Mouse (Mus musculus) liver, embryonic 15.5 days (tissue): ENCODE measurements around the gene Moxd2. TPM values are rescaled to one million over a fixed set of nuclear protein-coding genes. Genes with fewer than 3 reads are reported as not detected.
A peak's percentile ranks its signal among the peaks of the same experiment; 100 is the strongest.

Experiments used
- ATAC-seq: fragments of 200-750 bp; cut with Nextera tagmentation; 2 replicates; pipeline ENCODE4 v1.8.0; 2017; ENCODE audit warnings: moderate number of reproducible peaks, mild to moderate bottlenecking, moderate library complexity; ENCODE audit not compliant: insufficient read depth
- H3K27ac ChIP-seq: fragments of 300-500 bp; sonication (generic); replicated peaks from 2 replicates; pipeline ENCODE4 v1.5.1; 2015; ENCODE audit warnings: mild to moderate bottlenecking, inconsistent platforms
- H3K27me3 ChIP-seq: fragments of 300-500 bp; sonication (generic); 2 replicates; pipeline ENCODE4 v1.6.1; 2015; ENCODE audit warnings: mild to moderate bottlenecking, inconsistent platforms
- H3K36me3 ChIP-seq: fragments of 300-500 bp; sonication (generic); replicated peaks from 2 replicates; pipeline ENCODE4 v1.6.1; 2015; ENCODE audit warnings: moderate library complexity, mild to moderate bottlenecking, inconsistent platforms
- H3K4me1 ChIP-seq: fragments of 300-500 bp; sonication (generic); replicated peaks from 2 replicates; pipeline ENCODE4 v1.6.1; 2015; ENCODE audit warnings: inconsistent platforms
- H3K4me2 ChIP-seq: fragments of 300-500 bp; sonication (generic); 2 replicates; pipeline ENCODE4 v1.6.1; 2015; ENCODE audit warnings: moderate library complexity, mild to moderate bottlenecking, inconsistent platforms
- H3K4me3 ChIP-seq: fragments of 300-500 bp; sonication (generic); replicated peaks from 2 replicates; pipeline ENCODE4 v1.5.1; 2015; ENCODE audit warnings: mild to moderate bottlenecking, inconsistent platforms
- H3K9ac ChIP-seq: fragments of 300-500 bp; sonication (generic); 2 replicates; pipeline ENCODE4 v1.6.1; 2015; ENCODE audit warnings: moderate library complexity, mild to moderate bottlenecking, inconsistent platforms
- H3K9me3 ChIP-seq: fragments of 300-500 bp; sonication (generic); replicated peaks from 2 replicates; pipeline ENCODE4 v1.6.1; 2016; ENCODE audit warnings: inconsistent platforms
- WGBS: fragments of 180-500 bp; shearing (Covaris S2); methylation state at CpG from one replicate; pipeline ENCODE4 v1.1.7; 2015; ENCODE audit warnings: mixed read lengths; ENCODE audit not compliant: insufficient replicate concordance; 5-methylcytosine and 5-hydroxymethylcytosine counted together
- polyA plus RNA-seq: library from polyadenylated mRNA; unstranded; fragments of >200 nt; fragmentation: Nextera tagmentation; extraction: Ambion mirVana; gene quantifications from 2 replicates; pipeline ENCODE4 v1.2.1, GENCODE M21; 2015

The Moxd2 gene
- not detected in 2 replicates for polyA plus RNA-seq

DNA sequence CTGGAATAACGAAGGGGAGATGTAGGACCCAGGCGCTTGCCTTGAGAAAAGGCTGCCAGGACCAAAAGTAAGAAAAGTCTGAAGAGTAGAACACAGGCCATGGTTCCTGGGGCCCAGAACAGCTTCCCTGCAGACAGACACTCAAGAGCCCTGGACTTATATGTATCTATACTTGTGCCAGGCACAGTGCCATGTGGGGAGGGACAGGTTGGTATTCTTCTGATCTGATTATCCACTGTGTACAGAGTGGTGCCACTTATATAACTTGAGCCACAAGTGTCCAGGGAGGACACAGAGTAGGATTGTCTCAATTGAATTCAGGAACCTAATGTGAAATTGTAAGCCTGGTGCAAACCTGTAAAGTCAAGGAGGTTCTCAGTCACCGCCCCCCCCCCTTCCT, at the start of gene Moxd2:
Gene Moxd2 (minus strand): TSS at position 101 of the 400 bp plus-strand sequence.
- Histone ChIP-seq H3K9me3 (no peaks in the 10 kb centered on the region), H3K27me3 (no peaks in the 10 kb centered on the region), H3K4me1 (0 out of 2 replicates have a peak, but pooled peaks cover 2% of the 10 kb centered on the region), H3K27ac (no peak within 1 kb of the TSS), H3K4me2 (no peak within 1 kb of the TSS), H3K9ac (no peak within 1 kb of the TSS), H3K36me3 (no peaks in the 10 kb centered on the region), H3K4me3 (no peak within 1 kb of the TSS)
- ATAC-seq: no peak
- 68% methylated on average over 3 of the region's 3 CpGs for WGBS

DNA sequence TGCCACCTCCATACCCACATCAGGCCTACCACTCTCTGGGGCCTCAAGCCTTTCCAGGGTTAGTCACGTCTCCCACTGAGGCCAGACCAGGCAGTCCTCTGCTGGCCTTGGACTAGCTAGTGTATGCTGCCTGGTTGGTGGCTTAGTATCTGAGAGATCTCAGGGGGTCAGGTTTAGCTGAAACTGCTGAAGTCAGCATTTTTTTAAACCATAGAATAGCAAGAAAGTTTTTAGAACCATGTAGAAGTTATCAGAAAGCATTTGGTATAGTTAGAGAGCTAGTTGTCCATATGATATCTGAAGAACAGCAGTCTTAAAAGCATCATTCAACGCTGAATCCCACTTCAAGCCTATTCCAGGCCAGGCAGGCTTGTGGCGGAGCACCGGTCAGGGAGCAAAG, 32.7 kb upstream of the Moxd2 start:
- no peaks in the 10 kb centered on the region for H3K4me1 ChIP-seq
- no peaks in the 10 kb centered on the region for H3K9me3 ChIP-seq
- whole genome bisulfite sequencing: 77% methylated on average over 4 of the region's 4 CpGs
- H3K9ac ChIP-seq: no peak overlapping the region
- H3K27me3 ChIP-seq: no peaks in the 10 kb centered on the region
- ATAC-seq: no peak
- no peak overlapping the region for H3K4me2 ChIP-seq
- H3K27ac ChIP-seq: no peak overlapping the region
- H3K36me3 ChIP-seq: no peaks in the 10 kb centered on the region
- H3K4me3 ChIP-seq: no peak overlapping the region

DNA sequence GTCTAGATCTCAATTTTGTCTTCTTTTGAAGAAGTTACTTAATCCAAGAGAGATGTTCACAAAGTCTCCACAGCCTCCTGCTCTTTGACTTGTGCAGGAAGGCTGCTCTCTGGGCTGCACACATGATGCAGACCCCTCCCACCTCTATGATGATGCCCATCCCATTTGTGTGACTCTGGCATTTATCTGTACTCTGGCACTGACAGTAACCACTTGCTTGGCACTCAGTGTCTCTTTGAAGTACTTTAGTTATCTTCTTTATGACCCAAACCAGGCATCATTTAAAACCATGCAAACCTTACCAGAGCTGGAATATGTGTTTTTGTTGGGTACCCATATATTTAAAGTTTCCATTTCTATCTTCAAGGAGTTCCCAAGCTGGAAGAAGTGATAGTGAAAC, 13.0 kb upstream of the Moxd2 start, which contains the start of gene Prss58:
Gene Prss58 (minus strand): TSS at position 101 of the 400 bp plus-strand sequence.
- H3K27me3 ChIP-seq: no peaks in the 10 kb centered on the region
- H3K4me1 ChIP-seq: no peaks in the 10 kb centered on the region
- H3K36me3 ChIP-seq: no peaks in the 10 kb centered on the region
- no peak within 1 kb of the TSS for H3K9ac ChIP-seq
- no peak for ATAC-seq
- H3K4me3 ChIP-seq: no peak within 1 kb of the TSS
- no peak within 1 kb of the TSS for H3K4me2 ChIP-seq
- no peak within 1 kb of the TSS for H3K27ac ChIP-seq
- H3K9me3 ChIP-seq: no peaks in the 10 kb centered on the region

DNA sequence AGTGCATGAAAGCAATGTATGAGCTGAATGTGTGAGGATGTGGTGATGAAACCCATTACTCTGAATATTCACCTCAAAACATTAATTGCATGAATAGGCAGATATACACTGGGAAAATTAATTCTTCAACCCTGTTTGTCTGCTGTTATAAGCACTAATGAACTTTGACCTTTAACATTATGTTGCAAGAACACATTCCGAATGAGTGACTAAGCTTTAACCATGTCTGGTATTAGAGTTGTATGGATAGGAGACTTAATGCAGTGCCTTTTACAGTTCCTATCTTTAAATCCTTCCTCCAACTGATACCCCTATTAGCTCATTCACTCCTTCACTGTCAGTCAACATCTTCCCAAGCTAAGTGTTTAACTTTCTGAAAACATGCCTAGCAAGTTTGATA, 7.4 kb upstream of the Moxd2 start:
- no peak overlapping the region for H3K9ac ChIP-seq
- no peak overlapping the region for H3K4me2 ChIP-seq
- H3K36me3 ChIP-seq: no peaks in the 10 kb centered on the region
- H3K27me3 ChIP-seq: no peaks in the 10 kb centered on the region
- H3K9me3 ChIP-seq: no peaks in the 10 kb centered on the region
- H3K4me1 ChIP-seq: 0 out of 2 replicates have a peak, but pooled peaks cover 2% of the 10 kb centered on the region
- H3K4me3 ChIP-seq: no peak overlapping the region
- H3K27ac ChIP-seq: no peak overlapping the region
- 63% methylated on average over 1 of the region's 1 CpGs for WGBS
- ATAC-seq: no peak

DNA sequence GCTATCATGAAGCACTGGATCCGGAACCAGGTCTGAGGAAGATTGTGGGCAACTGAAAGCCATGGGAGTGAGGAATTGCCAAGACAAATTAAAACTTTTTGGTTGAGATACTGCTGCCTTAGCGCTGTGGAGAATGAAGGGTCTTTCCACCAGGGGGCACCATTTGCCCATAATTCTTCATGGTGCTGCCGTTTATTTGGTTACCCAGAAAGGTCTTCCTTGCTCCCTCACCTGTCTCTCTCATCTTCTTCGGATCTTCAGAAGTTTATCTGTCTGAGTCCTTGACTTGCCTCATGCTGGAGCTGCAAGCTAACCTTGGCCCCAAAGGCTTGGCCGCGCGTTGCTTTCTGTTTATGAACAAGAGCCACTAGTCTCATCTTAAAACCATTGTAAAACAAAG, 6.3 kb upstream of the Moxd2 start:
- Histone ChIP-seq H3K9ac (no peak overlapping the region), H3K4me1 (0 out of 2 replicates have a peak, but pooled peaks cover 2% of the 10 kb centered on the region), H3K27me3 (no peaks in the 10 kb centered on the region), H3K4me3 (no peak overlapping the region), H3K4me2 (no peak overlapping the region), H3K9me3 (no peaks in the 10 kb centered on the region), H3K36me3 (no peaks in the 10 kb centered on the region), H3K27ac (no peak overlapping the region)
- WGBS: 27% methylated on average over 7 of the region's 7 CpGs
- ATAC-seq: no peak

DNA sequence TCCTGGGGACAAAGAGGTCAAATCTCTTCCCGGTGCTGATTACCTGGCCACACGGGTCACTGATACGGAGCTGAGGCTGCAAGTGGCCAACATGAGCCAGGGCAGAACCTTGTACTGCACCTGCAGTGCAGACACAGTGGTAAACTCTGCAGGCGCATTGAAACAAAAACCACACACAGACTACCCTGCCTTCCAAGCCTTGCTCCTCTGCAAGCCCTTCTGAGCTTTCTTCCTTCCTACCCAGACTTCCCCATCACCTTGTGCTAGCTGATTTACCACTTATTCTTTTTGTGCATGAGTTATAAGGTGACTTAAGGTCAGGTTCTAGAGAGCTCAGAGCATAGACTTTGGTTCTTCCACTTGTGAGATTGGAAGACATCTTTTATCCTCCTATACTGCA, 4.5 kb upstream of the Moxd2 start:
- ATAC-seq: no peak

DNA sequence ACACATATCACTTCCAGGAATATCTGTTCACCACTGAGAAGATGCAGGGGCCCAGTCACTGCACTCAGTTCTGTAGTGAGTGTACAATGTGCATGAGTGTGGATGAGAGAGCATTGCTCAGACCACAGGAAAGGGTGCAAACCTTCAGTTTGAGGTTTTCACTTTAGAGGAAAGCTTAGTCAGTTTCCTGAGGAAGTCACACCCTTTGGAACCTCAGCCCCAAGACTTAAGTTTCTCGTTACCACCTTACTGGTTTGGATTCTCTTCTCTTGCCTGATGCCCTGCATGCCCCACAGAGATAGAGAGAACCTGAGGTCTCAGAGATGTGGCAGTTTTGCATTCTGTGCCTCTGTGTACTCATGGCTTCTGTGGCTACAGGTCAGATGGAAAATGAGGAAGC, 3.7 kb upstream of the Moxd2 start:
- Histone ChIP-seq H3K9ac (no peak overlapping the region), H3K27me3 (no peaks in the 10 kb centered on the region), H3K4me2 (0 out of 2 replicates have a peak overlapping the region, but pooled peaks have one; percentile 4), H3K27ac (peak overlapping the region; percentile 65), H3K9me3 (no peaks in the 10 kb centered on the region), H3K4me1 (0 out of 2 replicates have a peak, but pooled peaks cover 2% of the 10 kb centered on the region), H3K36me3 (no peaks in the 10 kb centered on the region), H3K4me3 (no peak overlapping the region)
- 11% methylated on average over 1 of the region's 1 CpGs for WGBS
- peak; percentile 57 for ATAC-seq

More for the DNA sequence above, 4.5 kb upstream of the Moxd2 start:
- Histone ChIP-seq H3K27ac (peak overlapping the region; percentile 65), H3K36me3 (no peaks in the 10 kb centered on the region), H3K9ac (no peak overlapping the region), H3K27me3 (no peaks in the 10 kb centered on the region), H3K4me1 (0 out of 2 replicates have a peak, but pooled peaks cover 2% of the 10 kb centered on the region), H3K4me3 (no peak overlapping the region), H3K4me2 (0 out of 2 replicates have a peak overlapping the region, but pooled peaks have one; percentile 4), H3K9me3 (no peaks in the 10 kb centered on the region)
- 30% methylated on average over 4 of the region's 4 CpGs for WGBS

DNA sequence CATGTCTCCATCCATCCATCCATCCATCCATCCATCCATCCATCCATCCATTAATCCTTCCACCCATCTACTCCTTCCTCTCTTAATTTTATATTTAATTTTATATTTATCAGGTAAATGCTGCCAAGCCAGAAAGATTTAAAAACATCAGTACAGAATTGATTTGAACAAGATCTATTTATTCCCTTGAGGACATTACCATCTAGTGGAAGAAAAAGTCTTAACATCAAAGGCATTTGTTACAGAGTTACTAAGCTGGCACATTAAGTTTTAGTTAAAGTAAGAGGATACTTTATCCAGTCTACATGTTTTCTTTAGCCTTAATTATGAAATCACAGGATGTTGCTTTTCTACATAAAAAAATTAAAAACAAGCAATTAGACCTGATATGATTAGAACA, 42.0 kb downstream of the Moxd2 start:
- Histone ChIP-seq H3K4me2 (no peak overlapping the region), H3K27me3 (no peaks in the 10 kb centered on the region), H3K36me3 (no peaks in the 10 kb centered on the region), H3K9ac (no peak overlapping the region), H3K9me3 (no peaks in the 10 kb centered on the region), H3K27ac (no peak overlapping the region), H3K4me3 (no peak overlapping the region), H3K4me1 (no peaks in the 10 kb centered on the region)
- ATAC-seq: no peak

Other genes with a start within 250 kb of the Moxd2 start
- gene Prss58, start 12.9 kb upstream of the Moxd2 start, polyA plus RNA-seq: not detected in 2 replicates
- gene 1700074P13Rik, start 53.1 kb upstream of the Moxd2 start, polyA plus RNA-seq: not detected in 2 replicates
- gene Gm4744, start 64.4 kb upstream of the Moxd2 start, polyA plus RNA-seq: not detected in 2 replicates
- gene 1810009J06Rik, start 77.3 kb upstream of the Moxd2 start, polyA plus RNA-seq: not detected in 2 replicates
- gene Gm2663, start 112.0 kb upstream of the Moxd2 start, polyA plus RNA-seq: not detected in 2 replicates
- gene 2210010C04Rik, start 148.0 kb upstream of the Moxd2 start, polyA plus RNA-seq: not detected in 2 replicates